Mouse (Mus musculus) lung, adult 2 months (tissue): ENCODE measurements around the gene Arhgap29.

ENCODE experiments used
- CTCF ChIP-seq: fragments of 200-500 bp; IDR thresholded peaks from 2 replicates; pipeline ENCODE4 v1.5.1; 2011; ENCODE audit warnings: mild to moderate bottlenecking, low read length, control low read depth; ENCODE audit not compliant: insufficient read depth
- POLR2A ChIP-seq: fragments of 200-500 bp; IDR thresholded peaks from 2 replicates; pipeline ENCODE4 v1.6.1; 2011; ENCODE audit warnings: low read depth, mild to moderate bottlenecking, control low read depth, low read length, borderline replicate concordance; ENCODE audit errors: extremely low read depth

DNA sequence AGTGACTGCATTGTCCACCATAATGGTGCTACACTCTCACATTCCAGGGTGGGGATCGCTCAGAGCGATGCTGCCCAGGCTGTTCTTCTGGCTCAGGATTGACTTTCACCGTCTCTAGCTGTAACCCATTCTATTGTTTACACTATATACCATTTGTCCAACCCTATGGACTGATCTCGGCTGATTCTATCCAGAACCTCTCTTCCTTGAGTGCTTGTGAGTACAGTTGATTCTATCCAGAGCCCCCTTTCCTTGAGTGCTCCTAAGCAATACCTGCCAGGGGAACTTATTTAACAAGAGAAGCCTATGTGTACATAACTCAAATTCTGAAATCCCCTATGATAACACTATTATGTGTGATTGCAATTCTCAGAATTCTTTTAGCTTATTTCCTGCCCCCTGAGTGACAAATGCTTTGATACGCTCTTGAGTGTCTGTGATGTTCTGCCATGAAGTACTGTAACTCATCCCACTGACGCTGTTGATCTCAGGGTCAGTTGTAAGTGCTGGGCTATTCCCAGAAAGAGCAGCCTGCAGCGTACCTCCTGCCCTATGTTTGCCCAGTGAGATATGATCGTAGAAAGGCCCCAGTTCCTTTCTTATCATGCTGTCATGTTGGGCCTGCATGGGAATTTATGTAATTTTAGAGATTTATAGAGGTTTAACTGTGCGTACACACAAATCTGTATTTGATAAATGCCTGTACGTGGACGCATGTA, 27.4 kb upstream of the Arhgap29 start:
- TF ChIP-seq POLR2A (no peak), CTCF (no peak)
